ENCODE assay signal across 23 mouse cellular contexts in genomic region chr5:71604128-71604690, GRCm38 (mm10). TPM values are rescaled to one million over a fixed set of nuclear protein-coding genes. Genes with fewer than 3 reads are reported as not detected.
DNase-seq lines count a peak whose midpoint lies in the region; TF ChIP-seq lines count a peak whose summit lies in the region.
"Had no signal": no experiment of that assay in that cellular context is flagged by ENCODE, and none has a peak within 500 bp of the region (broad histone marks: within the 10 kb centered on the region; RNA-seq: fewer than 3 reads in every experiment).

No protein-coding gene starts in this region.

- no peak for TF ChIP-seq POLR2A in brain, embryonic 14.5 days (IDR thresholded peaks at IDR 0.05; ENCODE audit: borderline replicate concordance, extremely low read depth, insufficient read depth, insufficient read length, poor library complexity, severe bottlenecking)

- no peak overlapping the region; the same call in 1 of the 2 replicates for H3K4me3 ChIP-seq in layer of hippocampus, adult 2 months
- H3K4me3 ChIP-seq: heart, adult 2 months; limb, embryonic 12.5 days; liver, embryonic 13.5 days; neural tube, embryonic 12.5 days had no signal

- no peak for TF ChIP-seq CTCF in brain, embryonic 14.5 days (IDR thresholded peaks at IDR 0.05; ENCODE audit: borderline replicate concordance, extremely low read depth, insufficient read depth, insufficient read length)
- TF ChIP-seq CTCF in layer of hippocampus, adult 2 months (conservative IDR thresholded peaks at IDR 0.05) = no peak

- H3K27ac ChIP-seq in layer of hippocampus, adult 2 months = peak overlapping the region; percentile 83
- H3K27ac ChIP-seq: heart, adult 2 months; limb, embryonic 12.5 days; liver, embryonic 13.5 days; neural tube, embryonic 12.5 days had no signal

- peak; percentile 23 to 60 for DNase-seq in frontal cortex, adult 2 months (ENCODE audit: extremely low spot score in 1 of 2, low spot score in 1 of 2)
- no peak for DNase-seq in frontal cortex, postnatal 14 days (ENCODE audit: low spot score in 2 of 2)
- peak; percentile 22 to 42 for DNase-seq in left cerebral cortex, adult 9 months (ENCODE audit: low spot score in 2 of 2)
- DNase-seq in left cerebral cortex, adult 11 months (ENCODE audit: low spot score) = no peak
- DNase-seq in brain, embryonic 14.5 days (ENCODE audit: low read depth) = peak; percentile 39
- peak; percentile 27 to 43 for DNase-seq in layer of hippocampus, adult 2 months (ENCODE audit: low spot score in 2 of 2)
- DNase-seq in ovary, postnatal 14 days (ENCODE audit: low spot score) = no peak
- DNase-seq: adrenal gland, postnatal 25 days; cerebellum, adult 9-11 months; gastrocnemius, postnatal 14 days; heart, adult 2 months; liver, embryonic 13.5 days; lung, postnatal 14 days; thymus, postnatal 36 days had no signal

RNA-seq across cellular contexts. Expression of gene Gabrb1, which starts 53.7 kb away (rescaled TPM):
- 17.4 and 19.2 TPM in 2 replicates for polyA plus RNA-seq in frontal cortex, adult 2 months (2012; rRNA removed)
- 2.8 and 4.3 TPM in 2 replicates for polyA plus RNA-seq in brain, embryonic 14.5 days (2012; rRNA removed)
- 100 to 1,000 TPM; 138 to 147 TPM for total RNA-seq in layer of hippocampus, adult 2 months (2021)
- total RNA-seq: heart, adult 2 months; monocyte, adult 5-6 weeks had no signal
- polyA plus RNA-seq: heart, adult 2 months; large intestine, adult 2 months had no signal

RNA-seq across cellular contexts. Expression of gene Gabra4, which starts 53.9 kb away (rescaled TPM):
- 41.6 and 43.5 TPM in 2 replicates for polyA plus RNA-seq in frontal cortex, adult 2 months (2012; rRNA removed)
- 5.2 and 6.3 TPM in 2 replicates for polyA plus RNA-seq in brain, embryonic 14.5 days (2012; rRNA removed)
- total RNA-seq in layer of hippocampus, adult 2 months (2021) = 10 to 100 TPM; 82.6 to 94.2 TPM
- total RNA-seq: heart, adult 2 months; monocyte, adult 5-6 weeks had no signal
- polyA plus RNA-seq: heart, adult 2 months; large intestine, adult 2 months; Patski had no signal

RNA-seq across cellular contexts. Expression of gene Cox7b2, which starts 56.2 kb away (rescaled TPM):
- 0.67 and 1.1 TPM in 2 replicates for polyA plus RNA-seq in frontal cortex, adult 2 months (2012; rRNA removed)
- polyA plus RNA-seq in brain, embryonic 14.5 days (2012; rRNA removed) = 0.21 and 0.33 TPM in 2 replicates
- under 1 TPM in 1 of 2 experiments, not detected in 1; 0.77 TPM for total RNA-seq in layer of hippocampus, adult 2 months (2021)
- total RNA-seq: adrenal gland, postnatal 25 days; gastrocnemius, postnatal 14 days; heart, adult 2 months; monocyte, adult 5-6 weeks had no signal
- polyA plus RNA-seq: heart, adult 2 months; heart, embryonic 16.5 days; hindbrain, embryonic 11.5 days; intestine, embryonic 14.5 days; kidney, embryonic 14.5 days; large intestine, adult 2 months; limb, embryonic 12.5 days; liver, embryonic 13.5 days; neural tube, embryonic 12.5 days; Patski had no signal

Comparison
In these comparisons a context has a peak if more than half of its experiments do, and no peak if none do; other contexts are left out.
1. DNase-seq: peak in frontal cortex, adult 2 months (2 of 2), left cerebral cortex, adult 9 months (2 of 2), brain, embryonic 14.5 days (single experiment) and layer of hippocampus, adult 2 months (2 of 2); none in frontal cortex, postnatal 14 days (0 of 2), left cerebral cortex, adult 11 months (single experiment) and ovary, postnatal 14 days (single experiment).